Mouse (Mus musculus): ENCODE results near the gene Gcn1l1. TPM values are rescaled to one million over a fixed set of nuclear protein-coding genes. Genes with fewer than 3 reads are reported as not detected.

The Gcn1l1 gene
- polyA plus RNA-seq, 2 experiments: 11.4 to 14.8 TPM

DNA sequence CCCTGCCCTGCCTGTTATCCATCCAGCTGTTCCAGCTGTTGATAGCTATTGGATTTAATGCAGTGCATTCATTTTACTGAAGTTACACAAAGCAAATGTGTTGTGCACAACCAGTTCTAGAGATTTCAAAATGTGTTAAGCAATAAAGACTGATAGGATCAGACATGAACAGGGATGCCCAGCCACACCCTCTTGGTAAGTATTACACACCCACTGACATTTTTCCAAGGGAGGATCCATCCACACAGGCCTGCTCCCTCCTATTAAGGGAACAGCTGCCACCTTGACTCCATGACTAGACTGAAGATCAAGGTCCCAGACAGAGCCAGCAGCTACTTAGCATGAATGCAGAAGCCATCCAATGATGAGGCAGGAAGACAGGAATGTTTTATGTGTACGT is 92.2 kb downstream of the Gcn1l1 start:
- Histone ChIP-seq H3K4me1 (replicated peaks; ENCODE audit: control insufficient read depth in 2 of 2, insufficient read depth in 2 of 2, low read length in 1 of 2) (peaks cover 3 to 4% of the 10 kb centered on the region in 2 experiments), H3K27ac (no peak overlapping the region), H3K4me2 (ENCODE audit: low read depth) (no peak overlapping the region), H3K9me3 (ENCODE audit: control insufficient read depth, low read length) (no peaks in the 10 kb centered on the region), H3K4me3 (ENCODE audit: insufficient read depth in 1 of 2, low read depth in 2 of 2, low read length in 2 of 2) (no peak overlapping the region), H3K9ac (replicated peaks) (no peak overlapping the region), H3K27me3 (ENCODE audit: control insufficient read depth, insufficient read depth, low read length) (no peaks in the 10 kb centered on the region), H3K36me3 (replicated peaks; ENCODE audit: control insufficient read depth, insufficient read depth, low read depth) (no peaks in the 10 kb centered on the region)
- TF ChIP-seq CTCF (IDR thresholded peaks at IDR 0.05; ENCODE audit: low read depth) (no peak), EP300 (IDR thresholded peaks at IDR 0.05; ENCODE audit: low read depth) (no peak)
- no peak for DNase-seq (ENCODE audit: low read depth in 3 of 3, low spot score in 3 of 3)
- no peak for ATAC-seq (ENCODE audit: insufficient read depth)
- WGBS (ENCODE audit: insufficient replicate concordance): 54% methylated on average over 1 of the region's 1 CpGs

DNA sequence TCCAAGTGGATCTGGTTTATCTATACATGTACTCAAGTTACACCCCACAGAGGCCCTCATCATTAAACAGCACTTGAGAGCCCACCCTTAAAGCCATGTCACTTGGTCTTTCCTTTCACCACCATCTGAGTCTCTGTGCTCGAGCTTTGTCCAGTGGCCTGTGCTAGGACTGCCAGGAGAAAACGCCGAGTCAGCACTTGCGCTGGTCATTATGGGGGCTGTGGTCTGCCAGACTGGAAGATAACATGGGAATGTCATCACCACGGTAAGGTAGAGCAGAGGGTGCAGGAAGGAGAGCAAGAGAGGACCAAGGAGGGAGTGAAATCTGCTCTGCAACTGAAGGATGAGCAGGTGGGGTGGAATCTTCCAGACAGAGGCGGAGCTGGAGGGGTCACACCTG is 93.3 kb downstream of the Gcn1l1 start:
- TF ChIP-seq EP300 (IDR thresholded peaks at IDR 0.05; ENCODE audit: low read depth) (no peak), CTCF (IDR thresholded peaks at IDR 0.05; ENCODE audit: low read depth) (no peak)
- H3K4me3 ChIP-seq (ENCODE audit: insufficient read depth in 1 of 2, low read depth in 2 of 2, low read length in 2 of 2): no peak overlapping the region
- no peak for DNase-seq (ENCODE audit: low read depth in 3 of 3, low spot score in 3 of 3)
- no peak overlapping the region for H3K9ac ChIP-seq (replicated peaks)
- H3K4me2 ChIP-seq (ENCODE audit: low read depth): no peak overlapping the region
- no peaks in the 10 kb centered on the region for H3K4me1 ChIP-seq (replicated peaks; ENCODE audit: control insufficient read depth in 2 of 2, insufficient read depth in 2 of 2, low read length in 1 of 2)
- no peak overlapping the region for H3K27ac ChIP-seq
- H3K9me3 ChIP-seq (ENCODE audit: control insufficient read depth, low read length): no peaks in the 10 kb centered on the region
- no peaks in the 10 kb centered on the region for H3K27me3 ChIP-seq (ENCODE audit: control insufficient read depth, insufficient read depth, low read length)
- WGBS (ENCODE audit: insufficient replicate concordance): 60% methylated on average over 6 of the region's 6 CpGs
- no peak for ATAC-seq (ENCODE audit: insufficient read depth)
- no peaks in the 10 kb centered on the region for H3K36me3 ChIP-seq (replicated peaks; ENCODE audit: control insufficient read depth, insufficient read depth, low read depth)

DNA sequence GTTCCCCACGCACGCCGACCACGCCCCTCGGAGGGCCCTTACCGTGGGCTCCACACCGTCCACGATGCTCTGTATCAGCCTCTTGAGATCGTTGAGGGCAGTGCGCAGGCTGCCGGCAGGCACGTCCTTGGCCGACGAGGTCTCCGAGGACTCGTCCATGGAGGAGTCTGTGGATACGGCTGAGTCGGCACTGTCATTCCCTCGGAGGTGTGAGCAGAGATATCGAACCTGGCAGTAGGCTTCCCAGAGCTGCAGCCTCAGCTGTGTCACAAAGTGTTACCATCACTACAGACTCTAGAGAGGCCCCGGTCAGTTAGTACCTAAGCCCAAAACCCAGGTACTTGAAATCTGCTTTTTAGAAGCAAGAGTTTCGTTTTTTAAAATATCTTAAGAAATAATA is 97.6 kb downstream of the Gcn1l1 start:
- Histone ChIP-seq H3K9ac (replicated peaks) (no peak overlapping the region), H3K4me2 (ENCODE audit: low read depth) (no peak overlapping the region), H3K4me3 (ENCODE audit: insufficient read depth in 1 of 2, low read depth in 2 of 2, low read length in 2 of 2) (no peak overlapping the region), H3K36me3 (replicated peaks; ENCODE audit: control insufficient read depth, insufficient read depth, low read depth) (no peaks in the 10 kb centered on the region), H3K27ac (no peak overlapping the region), H3K27me3 (ENCODE audit: control insufficient read depth, insufficient read depth, low read length) (no peaks in the 10 kb centered on the region), H3K4me1 (replicated peaks; ENCODE audit: control insufficient read depth in 2 of 2, insufficient read depth in 2 of 2, low read length in 1 of 2) (no peaks in the 10 kb centered on the region), H3K9me3 (ENCODE audit: control insufficient read depth, low read length) (no peaks in the 10 kb centered on the region)
- 77% methylated on average over 22 of the region's 22 CpGs for WGBS (ENCODE audit: insufficient replicate concordance)
- TF ChIP-seq EP300 (IDR thresholded peaks at IDR 0.05; ENCODE audit: low read depth) (no peak), CTCF (IDR thresholded peaks at IDR 0.05; ENCODE audit: low read depth) (no peak)
- DNase-seq (ENCODE audit: low read depth in 3 of 3, low spot score in 3 of 3) (no peak), ATAC-seq (ENCODE audit: insufficient read depth) (no peak)

DNA sequence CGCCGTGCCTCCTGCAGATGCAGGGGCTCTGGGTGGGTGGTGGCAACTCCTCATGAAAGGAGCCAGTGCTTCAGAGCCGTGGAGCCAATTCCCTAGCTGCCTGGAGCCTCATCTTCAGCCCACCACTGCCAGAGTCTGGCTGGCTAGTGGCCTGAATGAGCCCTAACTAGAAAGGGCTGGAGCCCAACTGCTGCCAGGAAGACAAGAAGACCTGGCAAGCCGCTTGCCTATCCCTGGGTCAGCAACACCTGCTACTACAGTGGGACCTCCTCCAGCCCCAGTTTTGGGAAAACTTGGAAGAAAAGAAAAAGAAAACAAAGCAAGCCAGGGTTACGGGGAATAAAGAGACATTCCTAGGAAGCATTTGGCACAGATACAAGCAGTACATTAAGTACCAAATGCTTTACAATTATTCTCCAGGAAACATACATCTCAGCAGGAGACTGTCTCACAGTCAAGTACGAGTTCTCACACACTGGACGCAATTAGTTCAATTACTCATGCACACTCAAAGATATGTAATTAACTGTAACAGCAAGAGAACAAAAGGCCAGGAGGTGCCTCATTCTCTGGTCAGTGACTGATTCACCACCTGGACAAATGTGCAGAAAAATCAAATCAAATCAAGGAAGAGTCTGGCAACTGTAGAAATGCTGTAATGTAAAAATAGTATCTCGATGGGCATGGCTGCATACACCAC is 101.5 kb downstream of the Gcn1l1 start:
- TF ChIP-seq EP300 (IDR thresholded peaks at IDR 0.05; ENCODE audit: low read depth): no peak
- Histone ChIP-seq H3K4me3 (ENCODE audit: insufficient read depth in 1 of 2, low read depth in 2 of 2, low read length in 2 of 2) (no peak overlapping the region), H3K27me3 (ENCODE audit: control insufficient read depth, insufficient read depth, low read length) (no peaks in the 10 kb centered on the region), H3K9me3 (ENCODE audit: control insufficient read depth, low read length) (no peaks in the 10 kb centered on the region), H3K4me2 (ENCODE audit: low read depth) (no peak overlapping the region), H3K36me3 (replicated peaks; ENCODE audit: control insufficient read depth, insufficient read depth, low read depth) (no peaks in the 10 kb centered on the region), H3K27ac (no peak overlapping the region), H3K9ac (replicated peaks) (no peak overlapping the region), H3K4me1 (replicated peaks; ENCODE audit: control insufficient read depth in 2 of 2, insufficient read depth in 2 of 2, low read length in 1 of 2) (no peaks in the 10 kb centered on the region)
- DNase-seq (ENCODE audit: low read depth in 3 of 3, low spot score in 3 of 3): no peak
- 54% methylated on average over 8 of the region's 8 CpGs for WGBS (ENCODE audit: insufficient replicate concordance)
- ATAC-seq (ENCODE audit: insufficient read depth): no peak

DNA sequence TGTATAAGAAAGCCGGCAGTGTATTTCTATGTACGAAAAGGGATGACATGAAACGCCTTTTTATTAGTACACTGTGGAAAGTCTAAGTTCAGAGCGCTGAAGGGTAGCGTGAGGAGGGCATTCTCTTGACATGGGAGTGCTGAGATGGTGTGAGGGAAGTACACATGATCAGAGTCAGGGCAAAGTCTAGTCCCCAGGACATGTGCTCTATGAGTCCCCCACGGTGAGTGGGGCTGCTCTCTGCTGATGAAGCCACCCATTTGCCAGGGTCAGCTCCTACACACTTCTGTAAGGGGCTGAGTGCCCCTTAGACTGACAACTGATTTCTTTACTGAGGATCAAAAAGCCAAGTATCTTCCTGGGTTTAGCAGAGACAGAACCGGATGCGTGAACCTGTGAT is 102.2 kb downstream of the Gcn1l1 start:
- H3K9me3 ChIP-seq (ENCODE audit: control insufficient read depth, low read length): no peaks in the 10 kb centered on the region
- no peak overlapping the region for H3K4me2 ChIP-seq (ENCODE audit: low read depth)
- H3K36me3 ChIP-seq (replicated peaks; ENCODE audit: control insufficient read depth, insufficient read depth, low read depth): no peaks in the 10 kb centered on the region
- ATAC-seq (ENCODE audit: insufficient read depth) (no peak), DNase-seq (ENCODE audit: low read depth in 3 of 3, low spot score in 3 of 3) (no peak)
- H3K9ac ChIP-seq (replicated peaks): no peak overlapping the region
- no peaks in the 10 kb centered on the region for H3K4me1 ChIP-seq (replicated peaks; ENCODE audit: control insufficient read depth in 2 of 2, insufficient read depth in 2 of 2, low read length in 1 of 2)
- no peak overlapping the region for H3K4me3 ChIP-seq (ENCODE audit: insufficient read depth in 1 of 2, low read depth in 2 of 2, low read length in 2 of 2)
- no peak for TF ChIP-seq CTCF (IDR thresholded peaks at IDR 0.05; ENCODE audit: low read depth)
- TF ChIP-seq EP300 (IDR thresholded peaks at IDR 0.05; ENCODE audit: low read depth): no peak
- WGBS (ENCODE audit: insufficient replicate concordance): 64% methylated on average over 8 of the region's 8 CpGs
- H3K27ac ChIP-seq: no peak overlapping the region
- H3K27me3 ChIP-seq (ENCODE audit: control insufficient read depth, insufficient read depth, low read length): no peaks in the 10 kb centered on the region
